Mouse (Mus musculus): Measurements from ENCODE around the gene Fam205c.
"Not testable (repeated sequence)": the region's sequence is repeated elsewhere in the genome, so short reads cannot be mapped to it uniquely, and the experiment has no call there.

Gene Fam205c

DNA sequence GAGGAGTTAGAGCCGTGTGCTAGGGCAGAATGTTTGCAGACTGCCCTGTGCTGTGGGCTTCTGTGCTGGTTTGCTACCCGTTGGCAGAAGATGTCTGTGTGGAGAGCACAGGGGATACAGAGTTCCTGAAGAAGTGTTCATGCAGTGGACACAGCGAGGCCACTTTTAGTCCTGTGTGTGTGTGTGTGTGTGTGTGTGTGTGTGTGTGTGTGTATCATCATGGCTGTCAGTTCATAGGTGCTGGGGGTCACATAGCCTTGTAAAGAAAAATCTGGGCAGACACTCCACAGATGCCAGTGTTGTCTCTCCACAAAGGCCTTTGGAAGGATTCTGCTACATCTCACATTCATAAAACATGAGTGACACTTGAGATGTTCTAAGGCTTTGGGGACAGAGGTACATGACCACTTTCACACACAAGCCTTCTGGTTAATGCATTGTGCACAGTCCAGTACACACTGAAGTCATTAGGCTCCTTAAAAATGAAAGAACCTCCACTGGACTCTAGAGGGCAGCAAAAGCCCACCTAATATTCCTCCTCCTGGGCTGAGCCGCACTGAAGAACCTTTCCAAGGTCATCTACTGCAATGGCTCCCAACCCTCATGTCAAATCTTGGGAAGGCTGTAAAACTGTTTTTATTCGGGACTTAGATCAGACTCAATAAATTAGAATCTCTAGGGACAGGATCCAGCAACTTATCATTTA lies 2.7 kb upstream of the Fam205c start:
- peak; percentile 10 for DNase-seq (ENCODE audit: low spot score)

GRCm38 (mm10) chr4:42872746-42873435 lies 1.1 kb downstream of the Fam205c start:
- no peak for DNase-seq (ENCODE audit: low spot score)

DNA sequence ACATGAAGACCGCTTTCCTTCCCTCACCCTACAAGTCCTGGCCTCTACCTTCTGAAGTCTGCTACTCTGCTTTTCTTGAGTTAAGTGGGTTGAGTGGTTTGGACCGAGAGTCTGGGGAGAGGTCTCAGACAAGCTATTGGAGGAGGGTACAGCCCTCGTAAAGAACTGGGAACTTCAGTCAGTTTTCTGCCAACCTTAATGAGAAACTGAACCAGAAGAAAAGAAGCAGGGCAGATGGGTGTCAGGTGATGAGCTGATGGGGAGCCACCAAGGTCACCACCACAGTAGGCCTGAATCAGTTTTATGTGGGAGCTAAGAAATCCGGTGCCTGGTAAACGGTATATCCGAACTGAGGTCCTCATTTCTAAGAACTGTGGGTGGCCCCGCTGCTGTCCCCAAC lies 1.9 kb downstream of the Fam205c start:
- no peak for DNase-seq (ENCODE audit: low spot score)

GRCm38 (mm10) chr4:42870748-42871147 lies 3.3 kb downstream of the Fam205c start:
- no peak for DNase-seq (ENCODE audit: low spot score)

DNA sequence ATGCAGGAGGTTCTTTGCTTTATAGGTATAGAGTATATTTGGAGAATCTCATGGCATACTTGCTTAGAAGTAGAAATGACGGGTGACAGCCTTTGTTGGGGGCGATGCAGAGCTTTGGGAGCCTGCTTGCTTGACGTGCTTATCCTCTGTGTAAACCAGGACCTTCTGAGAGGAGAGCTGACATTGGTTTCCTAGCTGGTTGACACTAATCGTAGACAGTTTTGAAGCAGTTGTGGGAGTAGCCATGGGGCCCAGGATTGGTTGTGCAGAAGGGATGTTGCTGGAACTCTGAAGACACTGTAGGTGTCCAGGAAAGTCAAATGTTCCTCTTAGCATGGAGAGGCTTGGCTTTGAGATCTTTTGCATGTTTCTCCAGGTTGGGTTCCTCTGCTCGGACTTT lies 5.8 kb downstream of the Fam205c start:
- DNase-seq (ENCODE audit: low spot score), result no peak

DNA sequence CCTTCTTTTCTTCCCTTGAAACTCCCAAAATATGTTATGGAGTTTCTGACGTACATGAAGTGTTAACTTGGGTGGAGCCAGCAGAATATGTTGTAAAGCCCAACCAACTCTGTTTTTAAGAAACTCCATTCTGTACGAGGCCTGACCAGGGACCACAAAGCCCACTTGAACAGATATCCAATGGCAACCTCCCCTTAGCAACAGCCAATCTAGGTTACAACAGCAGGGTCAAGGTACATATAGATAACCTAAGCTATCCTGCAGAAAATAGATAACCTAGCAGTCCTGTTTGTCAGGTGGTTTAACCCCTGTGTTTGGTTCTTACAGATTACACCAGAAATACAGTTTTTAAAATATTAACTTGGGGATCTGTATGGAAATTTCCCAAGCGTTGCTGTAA lies 6.6 kb downstream of the Fam205c start:
- DNase-seq (ENCODE audit: low spot score), result no peak

DNA sequence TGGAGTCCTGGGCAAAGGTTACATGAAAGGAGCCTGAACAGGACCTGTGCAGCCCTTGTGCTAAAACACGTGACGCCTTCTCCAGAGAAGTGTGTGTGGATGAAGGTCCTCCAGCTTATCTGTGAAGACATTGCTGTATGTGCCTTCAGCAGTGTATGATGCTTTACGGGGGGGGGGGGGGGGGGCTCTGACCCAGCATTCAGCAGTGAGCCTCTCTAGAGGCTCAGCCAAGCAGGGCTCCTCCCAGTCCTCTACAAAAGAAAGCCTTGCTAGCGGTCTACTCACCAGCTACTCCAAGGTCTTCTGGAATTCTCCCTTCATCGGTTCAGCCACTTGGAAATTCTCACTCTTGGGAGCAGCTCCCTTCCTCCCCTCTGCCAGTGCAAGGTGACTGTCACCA lies 10.5 kb downstream of the Fam205c start:
- not testable (repeated sequence) for DNase-seq (ENCODE audit: low spot score)

- DNase-seq (ENCODE audit: low spot score), result not testable (repeated sequence)
Measured at GRCm38 (mm10) chr4:42860483-42860882, 13.6 kb downstream of the Fam205c start.

GRCm38 (mm10) chr4:42856671-42857070 lies 17.4 kb downstream of the Fam205c start, which contains the start of gene Gm12394:
Gene Gm12394 (minus strand): TSS chr4:42856771.
- DNase-seq (ENCODE audit: low spot score), result not testable (repeated sequence)

- DNase-seq (ENCODE audit: low spot score), result not testable (repeated sequence)
Measured at GRCm38 (mm10) chr4:42853788-42854187, 20.2 kb downstream of the Fam205c start, which contains the start of gene Fam205a1. Gene Fam205a1 (minus strand): TSS chr4:42853888.
